Mouse (Mus musculus) ovary, postnatal 36 days (tissue): ENCODE measurements at regions not wholly inside any gene's neighbourhood (a gene's known extent, or its start where the extent isn't known, plus 50 kb on each side); places are given as distances from the start of the nearest gene placed in this dataset.

Experiments
- DNase-seq: peaks from one replicate; pipeline ENCODE4 v3.0.0; 2022; ENCODE audit warnings: low spot score, mixed read lengths

- DNase-seq: no peak
These were observed 820.7 kb upstream of the Adgrl2 start for GRCm38 (mm10) chr3:149811036-149811435.

DNA sequence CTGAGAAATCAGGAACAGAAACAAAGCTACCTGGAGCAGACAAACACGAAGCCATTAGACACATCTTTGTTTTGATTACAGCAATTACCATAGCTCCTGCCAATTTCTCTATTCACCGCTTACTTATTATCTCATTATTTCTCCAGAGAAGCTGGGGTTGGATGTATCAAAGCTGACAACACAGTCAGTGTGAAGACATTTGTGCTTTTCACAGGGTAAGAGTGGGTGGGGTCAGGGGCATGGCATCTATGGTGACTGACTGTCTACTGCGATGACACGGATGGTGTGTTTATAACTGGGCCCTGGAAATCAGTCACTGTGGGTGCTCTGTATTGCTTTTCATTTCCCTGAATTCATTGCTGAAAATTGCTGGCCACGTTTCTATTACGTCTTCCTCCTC is 815.0 kb upstream of the Adgrl2 start:
- DNase-seq: no peak

- DNase-seq: no peak
These were observed 805.8 kb upstream of the Adgrl2 start for GRCm38 (mm10) chr3:149796123-149796522.

DNA sequence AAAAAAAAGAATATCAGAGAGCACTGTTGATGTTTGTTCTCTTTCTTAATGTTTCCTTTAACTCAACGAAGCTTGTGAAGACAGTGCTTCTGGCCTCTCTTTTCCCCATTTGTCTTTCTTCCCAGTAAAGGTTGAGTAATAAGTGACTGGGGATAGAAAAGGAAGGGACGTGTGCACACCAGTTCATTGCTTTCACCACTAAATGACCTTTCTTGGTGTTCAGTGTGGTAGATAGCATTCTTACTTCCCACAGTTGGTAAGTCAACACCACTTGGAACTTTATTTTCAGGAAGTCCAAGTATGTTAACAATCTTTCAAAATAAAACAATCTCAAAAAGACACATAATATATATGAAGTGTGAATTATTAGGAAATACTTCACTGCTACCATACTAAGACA is 801.2 kb upstream of the Adgrl2 start:
- DNase-seq: no peak

DNA sequence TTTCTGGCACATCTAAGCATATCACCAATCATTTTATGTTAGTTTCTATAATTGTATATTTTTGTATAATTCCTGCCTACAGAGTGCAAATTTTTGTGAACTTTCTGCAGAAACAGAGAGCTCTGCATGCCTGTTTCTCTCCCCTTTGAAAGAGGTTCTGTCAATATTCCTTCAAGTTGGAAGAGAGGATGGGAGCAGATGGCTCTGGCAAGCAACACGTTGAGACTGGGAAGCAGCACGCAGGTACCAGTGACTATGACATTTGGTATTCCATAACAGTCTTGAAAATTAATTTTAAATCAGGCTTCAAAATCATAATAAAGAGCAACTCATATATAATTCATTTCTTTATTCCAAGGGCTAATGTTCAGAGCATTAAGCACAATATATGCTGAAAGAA is 795.7 kb upstream of the Adgrl2 start:
- DNase-seq: no peak

DNA sequence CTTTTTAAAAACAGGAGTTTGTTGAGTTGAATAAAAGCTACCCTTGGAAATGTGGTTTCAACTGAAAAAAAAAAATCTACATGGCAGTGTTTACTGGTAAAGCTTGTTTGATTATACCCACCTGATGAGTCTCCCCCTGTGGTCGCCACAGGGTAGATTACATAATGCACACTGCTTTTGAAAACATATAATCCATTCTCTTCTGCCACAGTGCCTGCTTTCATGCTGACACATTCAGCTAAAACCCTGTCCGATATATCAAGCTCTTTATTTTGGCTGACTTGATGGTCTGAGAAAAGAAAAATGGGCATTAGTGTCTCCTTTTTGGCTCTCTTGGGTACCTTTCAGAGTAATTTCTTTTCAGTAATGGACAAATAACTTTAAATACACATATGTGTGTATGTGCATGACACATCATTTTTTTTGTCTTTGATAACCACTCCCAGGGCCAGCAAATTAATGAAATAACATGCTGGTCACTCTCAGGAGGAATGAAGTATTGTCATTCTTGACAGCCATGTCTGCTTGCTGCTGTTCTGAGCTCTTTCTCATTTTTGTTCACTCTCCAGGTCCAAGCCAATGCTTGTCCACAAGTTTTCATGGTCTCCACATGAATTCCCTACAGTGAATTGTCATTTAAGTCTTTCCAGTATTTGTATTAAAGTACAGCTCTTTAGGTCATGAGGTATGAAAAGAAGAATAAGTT is 793.7 kb upstream of the Adgrl2 start:
- DNase-seq: no peak

DNA sequence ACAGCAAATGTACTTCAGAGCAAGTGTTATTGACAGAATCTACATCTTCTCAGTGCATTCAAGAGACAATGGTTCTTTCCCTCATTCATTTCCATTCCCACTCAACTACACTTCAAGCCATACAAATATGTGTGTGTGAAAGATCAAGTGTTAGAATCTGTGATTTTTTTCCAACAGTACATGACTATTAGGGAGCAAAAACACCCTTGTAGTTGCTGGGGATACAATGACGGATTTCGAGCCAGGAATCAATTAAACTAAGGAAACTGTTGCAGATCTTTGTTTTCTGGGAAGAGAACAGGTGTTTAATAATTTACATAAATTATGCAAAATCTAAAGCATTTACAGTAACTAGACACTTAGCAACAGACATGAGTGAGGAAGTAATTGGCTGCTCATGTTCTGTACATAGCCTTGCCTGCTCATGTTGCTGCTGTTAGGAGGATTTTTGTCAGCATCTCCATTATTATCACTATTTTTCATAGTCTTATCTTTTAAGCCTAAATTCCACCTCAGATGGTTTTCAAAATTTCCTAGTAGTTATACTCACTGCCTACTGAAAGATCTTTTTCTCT is 777.6 kb upstream of the Adgrl2 start:
- no peak for DNase-seq

DNA sequence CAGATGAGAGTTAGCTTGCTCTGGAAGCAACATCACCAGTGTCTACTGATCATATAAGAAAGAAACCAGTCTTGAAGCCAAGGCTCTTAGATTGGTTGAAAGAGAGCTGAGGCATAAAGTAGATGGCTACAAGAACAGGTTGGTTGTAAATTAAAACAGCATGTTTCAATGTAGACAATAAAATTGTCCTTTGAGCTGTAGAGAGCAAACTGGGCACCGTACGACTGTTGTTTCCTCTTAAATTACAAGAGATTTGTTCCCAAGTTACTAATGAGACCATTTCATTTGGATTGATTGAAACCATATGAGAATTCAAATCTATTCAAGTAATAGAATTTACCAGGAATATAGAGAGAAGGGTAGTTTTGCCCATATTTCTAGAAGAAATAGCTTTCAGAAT is 770.9 kb upstream of the Adgrl2 start:
- DNase-seq: no peak

GRCm38 (mm10) chr3:149757910-149758592 is 767.7 kb upstream of the Adgrl2 start:
- no peak for DNase-seq

DNA sequence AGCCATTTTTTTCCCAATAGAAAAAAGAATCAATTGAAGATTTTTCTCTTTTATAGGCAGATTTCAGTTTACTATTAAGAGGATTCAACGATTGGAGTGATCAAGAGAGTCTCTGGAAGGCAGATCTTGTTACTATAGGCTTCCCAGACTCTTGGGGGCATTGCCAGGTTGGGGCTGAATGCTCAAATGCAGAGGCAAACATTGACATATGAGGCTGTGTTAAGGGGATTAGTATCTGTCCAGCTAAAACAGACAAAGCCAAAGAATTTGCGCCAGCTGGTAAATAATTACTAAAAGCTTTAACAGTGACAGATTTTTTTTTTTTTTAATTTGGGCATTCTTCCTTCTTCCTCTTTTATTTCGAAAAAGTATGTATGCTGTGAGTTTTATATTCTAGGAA is 745.7 kb upstream of the Adgrl2 start:
- no peak for DNase-seq

- no peak for DNase-seq
These were observed 735.9 kb upstream of the Adgrl2 start for GRCm38 (mm10) chr3:149726212-149726611.

GRCm38 (mm10) chr3:149724879-149725278 is 734.5 kb upstream of the Adgrl2 start:
- no peak for DNase-seq

GRCm38 (mm10) chr3:149721832-149722231 is 731.5 kb upstream of the Adgrl2 start:
- no peak for DNase-seq

GRCm38 (mm10) chr3:149720306-149720705 is 730.0 kb upstream of the Adgrl2 start:
- no peak for DNase-seq

DNA sequence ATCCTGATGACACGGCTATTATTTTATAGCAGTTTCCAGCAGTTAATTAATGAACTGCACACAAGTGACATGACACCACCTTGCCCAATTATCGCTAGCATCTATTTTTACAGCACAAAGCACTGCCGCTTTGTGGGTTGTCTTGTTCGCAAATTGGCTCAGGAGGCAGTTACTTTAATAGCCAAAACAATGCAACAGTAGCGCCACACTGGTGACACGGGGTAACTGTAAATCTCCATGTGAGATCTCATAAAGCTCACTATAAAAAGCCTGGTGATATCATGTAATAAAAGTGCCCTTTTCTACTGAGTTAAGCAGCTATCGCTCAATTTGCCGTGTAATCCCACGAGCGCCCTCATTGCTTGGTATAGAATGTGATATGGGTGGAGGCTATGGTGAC is 715.4 kb upstream of the Adgrl2 start:
- DNase-seq: no peak

DNA sequence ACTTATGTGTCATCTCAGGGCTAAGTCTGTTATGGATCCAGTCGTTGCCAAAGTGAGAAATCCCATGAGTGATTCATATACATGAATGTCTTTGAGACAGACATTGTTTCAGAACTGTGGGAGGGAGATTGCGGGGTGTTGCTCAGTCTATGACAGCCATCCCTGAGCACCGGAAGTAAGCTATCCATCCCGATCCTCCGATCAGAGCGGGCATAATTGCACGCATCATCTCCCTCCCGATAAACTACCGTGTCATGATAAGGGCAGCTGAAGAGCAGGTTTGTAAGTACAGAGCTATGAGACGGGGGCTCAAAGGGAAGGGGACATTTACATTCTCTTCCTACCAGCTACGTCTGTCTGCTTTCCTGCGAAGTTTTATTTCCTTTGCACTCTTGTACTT is 715.0 kb upstream of the Adgrl2 start:
- DNase-seq: no peak

GRCm38 (mm10) chr3:149704478-149704877 is 714.1 kb upstream of the Adgrl2 start:
- no peak for DNase-seq

- no peak for DNase-seq
These were observed 693.2 kb upstream of the Adgrl2 start for GRCm38 (mm10) chr3:149683561-149683960.

DNA sequence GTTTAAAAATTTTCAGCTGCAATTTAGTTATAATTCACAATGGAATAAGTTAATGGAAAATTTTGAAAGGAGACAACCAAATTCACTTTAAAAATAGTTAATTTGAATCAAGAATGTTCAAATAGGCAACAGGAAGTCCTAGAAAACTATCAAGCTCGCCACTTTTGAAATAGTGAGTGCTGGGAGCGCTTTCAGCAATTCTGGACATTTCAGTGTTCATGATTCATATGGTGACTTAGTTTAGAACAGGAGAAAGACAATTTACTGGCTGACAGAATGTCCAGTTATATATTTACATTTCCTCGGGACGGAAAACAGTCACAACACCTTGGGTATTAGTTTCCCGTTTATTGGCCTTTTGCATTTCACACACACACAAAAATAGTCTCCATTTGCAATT is 691.9 kb upstream of the Adgrl2 start:
- no peak for DNase-seq

GRCm38 (mm10) chr3:149673926-149674325 is 683.6 kb upstream of the Adgrl2 start:
- DNase-seq: no peak

DNA sequence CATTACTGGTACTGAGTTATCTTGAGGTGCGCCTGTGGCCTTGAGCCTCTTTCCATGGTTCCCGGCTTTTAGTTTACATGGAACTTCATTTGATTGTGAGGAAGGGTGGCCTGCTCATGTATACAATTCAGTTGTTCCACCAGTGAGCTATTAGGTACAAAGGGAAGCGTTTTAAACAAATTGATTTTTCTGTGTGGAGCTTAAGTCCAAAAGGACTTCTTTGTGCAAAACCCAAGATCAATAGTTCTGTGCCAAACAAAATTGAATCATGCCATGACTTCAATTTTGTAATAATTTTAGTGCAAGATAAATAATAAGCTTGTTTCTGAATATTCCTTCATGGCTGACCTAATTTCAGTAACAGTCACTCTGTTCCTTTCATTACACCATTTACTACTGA is 674.3 kb upstream of the Adgrl2 start:
- no peak for DNase-seq

GRCm38 (mm10) chr3:149638324-149638723 is 648.0 kb upstream of the Adgrl2 start:
- DNase-seq: no peak

GRCm38 (mm10) chr3:149626186-149626585 is 635.8 kb upstream of the Adgrl2 start:
- DNase-seq: no peak

- DNase-seq: no peak
These were observed 635.1 kb upstream of the Adgrl2 start for GRCm38 (mm10) chr3:149625497-149625896.
